ENCODE assay signal across 21 mouse cellular contexts in genomic region chr4:148803031-148803430, GRCm38 (mm10). TPM values are rescaled to one million over a fixed set of nuclear protein-coding genes. Genes with fewer than 3 reads are reported as not detected.
A peak's percentile ranks its signal among the peaks of the same experiment; 100 is the strongest.
DNase-seq lines count a peak whose midpoint lies in the region; ATAC-seq and TF ChIP-seq lines count a peak whose summit lies in the region.
"Had no signal": no experiment of that assay in that cellular context is flagged by ENCODE, and none has a peak within 500 bp of the region (broad histone marks: within the 10 kb centered on the region; RNA-seq: fewer than 3 reads in every experiment).

No protein-coding gene starts in this region.

- no peak overlapping the region for H3K9ac ChIP-seq in kidney, embryonic 14.5 days (ENCODE audit: low read depth, low read length)
- no peak overlapping the region for H3K9ac ChIP-seq in midbrain, postnatal 0 days (replicated peaks; ENCODE audit: low read length, poor library complexity, severe bottlenecking)
- H3K9ac ChIP-seq: forebrain, embryonic 13.5 days; forebrain, postnatal 0 days; hindbrain, embryonic 12.5 days had no signal

- no peak overlapping the region for H3K4me2 ChIP-seq in kidney, embryonic 14.5 days (replicated peaks; ENCODE audit: low read depth, low read length)
- no peak overlapping the region for H3K4me2 ChIP-seq in midbrain, postnatal 0 days (ENCODE audit: low read depth, low read length, poor library complexity, severe bottlenecking)

- intact Hi-C loops in gastrocnemius, adult 2 months (cut with DNase I), result loop anchor here (2.0 kb wide), 1 partner anchor 32 kb away; no protein-coding TSS in a partner anchor
- intact Hi-C loops in gastrocnemius, postnatal 14 days (cut with DNase I; ENCODE audit: low total_unique reads), result loop anchor here (5.0 kb wide), 1 partner anchor 114 kb away; no protein-coding TSS in a partner anchor

- no peak for ATAC-seq in kidney, embryonic 14.5 days (ENCODE audit: low FRiP score, low TSS enrichment)
- ATAC-seq in midbrain, postnatal 0 days (ENCODE audit: low FRiP score), result no peak
- ATAC-seq: activated CD4-positive, CD25-positive, alpha-beta regulatory T cell, adult 4 months; hindbrain, embryonic 16.5 days; inflammation-experienced regulatory T-cells, adult 6 months; Patski had no signal

- H3K4me3 ChIP-seq in gastrocnemius, adult 2 months, result no peak overlapping the region
- no peak overlapping the region for H3K4me3 ChIP-seq in kidney, adult 2 months (ENCODE audit: insufficient read depth, low read depth, low read length)
- no peak overlapping the region for H3K4me3 ChIP-seq in kidney, embryonic 14.5 days (ENCODE audit: low read length)
- no peak overlapping the region for H3K4me3 ChIP-seq in midbrain, embryonic 10.5 days
- H3K4me3 ChIP-seq in midbrain, postnatal 0 days (ENCODE audit: low read depth, low read length), result no peak overlapping the region
- H3K4me3 ChIP-seq in small intestine, adult 2 months (ENCODE audit: low read depth, low read length), result no peak overlapping the region

- peaks cover 4% of the 10 kb centered on the region for H3K27me3 ChIP-seq in kidney, adult 2 months (replicated peaks; ENCODE audit: control insufficient read depth, insufficient read depth, low read length)
- peaks cover 26% of the 10 kb centered on the region for H3K27me3 ChIP-seq in kidney, embryonic 14.5 days (ENCODE audit: control insufficient read depth, insufficient read depth, low read length)
- peaks cover 100% of the 10 kb centered on the region for H3K27me3 ChIP-seq in midbrain, embryonic 10.5 days (ENCODE audit: low read depth, poor library complexity, severe bottlenecking)
- H3K27me3 ChIP-seq in midbrain, postnatal 0 days (ENCODE audit: insufficient read depth, low read length), result peaks cover 49% of the 10 kb centered on the region
- peaks cover 2% of the 10 kb centered on the region; the same call in 1 of the 2 replicates for H3K27me3 ChIP-seq in small intestine, adult 2 months (ENCODE audit: control insufficient read depth, insufficient read depth, low read length)
- H3K27me3 ChIP-seq: Patski had no signal

- H3K36me3 ChIP-seq in kidney, adult 2 months (ENCODE audit: control insufficient read depth, insufficient read depth, low read length), result no peaks in the 10 kb centered on the region
- no peaks in the 10 kb centered on the region for H3K36me3 ChIP-seq in kidney, embryonic 14.5 days (ENCODE audit: control insufficient read depth, insufficient read depth, low read length)
- no peaks in the 10 kb centered on the region for H3K36me3 ChIP-seq in midbrain, embryonic 10.5 days
- no peaks in the 10 kb centered on the region for H3K36me3 ChIP-seq in midbrain, postnatal 0 days (ENCODE audit: insufficient read depth, low read length)
- no peaks in the 10 kb centered on the region for H3K36me3 ChIP-seq in small intestine, adult 2 months (ENCODE audit: control insufficient read depth, insufficient read depth, low read length)
- H3K36me3 ChIP-seq: embryonic facial prominence, embryonic 10.5 days; hindbrain, embryonic 12.5 days had no signal

- DNase-seq in gastrocnemius, adult 2 months, result peak; percentile 51
- DNase-seq in gastrocnemius, postnatal 14 days, result no peak
- DNase-seq in kidney, adult 2 months, result peak; percentile 55
- peak; percentile 38 for DNase-seq in midbrain, embryonic 10.5 days (ENCODE audit: low spot score)
- no peak for DNase-seq in midbrain, postnatal 0 days (ENCODE audit: low spot score)
- DNase-seq: adrenal gland, postnatal 14 days; cerebellum, adult 11-12 months; cerebellum, adult 9-10 months; cerebellum, postnatal 25 days; forebrain, postnatal 0 days; gastrocnemius, postnatal 25 days; heart, postnatal 4 days had no signal

- no peaks in the 10 kb centered on the region for H3K9me3 ChIP-seq in kidney, embryonic 14.5 days (ENCODE audit: control insufficient read depth, low read length)
- no peaks in the 10 kb centered on the region for H3K9me3 ChIP-seq in midbrain, embryonic 10.5 days (replicated peaks)
- no peaks in the 10 kb centered on the region for H3K9me3 ChIP-seq in midbrain, postnatal 0 days (ENCODE audit: low read length)
- H3K9me3 ChIP-seq: embryonic facial prominence, embryonic 10.5 days; forebrain, embryonic 13.5 days; hindbrain, embryonic 12.5 days had no signal

- TF ChIP-seq POLR2A in kidney, adult 2 months (IDR thresholded peaks at IDR 0.05; ENCODE audit: low read depth, low read length), result no peak
- TF ChIP-seq POLR2A in small intestine, adult 2 months (IDR thresholded peaks at IDR 0.05; ENCODE audit: low read depth, low read length), result peak; percentile 18; the same call in 1 of the 2 replicates

- TF ChIP-seq CTCF in gastrocnemius, adult 2 months (IDR thresholded peaks at IDR 0.05), result no peak
- TF ChIP-seq CTCF in kidney, adult 2 months (conservative IDR thresholded peaks at IDR 0.05; ENCODE audit: insufficient read depth, insufficient read length, low read depth, low read length), result no peak
- TF ChIP-seq CTCF in midbrain, postnatal 0 days (IDR thresholded peaks at IDR 0.05), result no peak
- no peak for TF ChIP-seq CTCF in small intestine, adult 2 months (IDR thresholded peaks at IDR 0.05; ENCODE audit: extremely low read depth, insufficient read length, insufficient replicate concordance, low read depth, low read length)

- WGBS in kidney, adult 2 months, result 53% methylated on average over 4 of the region's 4 CpGs
- WGBS in kidney, embryonic 14.5 days, result 27% methylated on average over 4 of the region's 4 CpGs
- 6% methylated on average over 4 of the region's 4 CpGs for WGBS in midbrain, embryonic 10.5 days
- WGBS in midbrain, postnatal 0 days, result 24% methylated on average over 4 of the region's 4 CpGs
- 41% methylated on average over 4 of the region's 4 CpGs for WGBS in small intestine, adult 2 months

- 0 out of 2 replicates have a peak, but pooled peaks cover 3% of the 10 kb centered on the region for H3K4me1 ChIP-seq in kidney, adult 2 months (ENCODE audit: control insufficient read depth, insufficient read depth, low read length)
- peaks cover 29% of the 10 kb centered on the region for H3K4me1 ChIP-seq in kidney, embryonic 14.5 days (ENCODE audit: control insufficient read depth, insufficient read depth, low read length)
- H3K4me1 ChIP-seq in midbrain, embryonic 10.5 days, result peaks cover 68% of the 10 kb centered on the region
- peaks cover 13% of the 10 kb centered on the region; the same call in 1 of the 2 replicates for H3K4me1 ChIP-seq in midbrain, postnatal 0 days (ENCODE audit: insufficient read depth, low read length)
- H3K4me1 ChIP-seq in small intestine, adult 2 months (ENCODE audit: control insufficient read depth, insufficient read depth, insufficient read length, low read length), result peaks cover 3% of the 10 kb centered on the region

- H3K27ac ChIP-seq in gastrocnemius, adult 2 months, result peak overlapping the region; percentile 98
- H3K27ac ChIP-seq in kidney, adult 2 months (ENCODE audit: insufficient read depth, low read depth, low read length), result no peak overlapping the region
- H3K27ac ChIP-seq in kidney, embryonic 14.5 days (ENCODE audit: low read depth, low read length), result no peak overlapping the region
- H3K27ac ChIP-seq in midbrain, embryonic 10.5 days (replicated peaks), result no peak overlapping the region
- H3K27ac ChIP-seq in midbrain, postnatal 0 days (ENCODE audit: low read depth, low read length), result no peak overlapping the region
- peak overlapping the region; percentile 65; the same call in 1 of the 2 replicates for H3K27ac ChIP-seq in small intestine, adult 2 months (ENCODE audit: insufficient read depth, low read depth, low read length)
- H3K27ac ChIP-seq: embryonic facial prominence, embryonic 10.5 days; forebrain, embryonic 13.5 days; hindbrain, embryonic 12.5 days had no signal

RNA-seq across cellular contexts. Expression of gene Casz1, which starts 1.2 kb away (rescaled TPM):
- 10 to 100 TPM; 31.2 to 41.3 TPM for total RNA-seq in gastrocnemius, adult 2 months (2021)
- total RNA-seq in gastrocnemius, postnatal 14 days (2021), result 10 to 100 TPM; 31.2 to 32.9 TPM
- polyA plus RNA-seq in kidney, adult 2 months (2012; rRNA removed), result 13.5 and 14.7 TPM in 2 replicates
- 3.9 and 7.6 TPM in 2 replicates for polyA plus RNA-seq in kidney, embryonic 14.5 days (2014; fragmentation: Nextera tagmentation; extraction: Ambion mirVana)
- polyA plus RNA-seq in midbrain, embryonic 10.5 days (2016; fragmentation: Nextera tagmentation; extraction: Ambion mirVana), result 2.9 and 6.3 TPM in 2 replicates
- 3.7 and 4.0 TPM in 2 replicates for total RNA-seq in midbrain, postnatal 0 days (2014; rRNA removed)
- 2.0 TPM in 2 replicates for polyA plus RNA-seq in midbrain, postnatal 0 days (2015; fragmentation: Nextera tagmentation; extraction: Ambion mirVana)
- polyA plus RNA-seq in small intestine, adult 2 months (2012; rRNA removed), result 46.4 and 120 TPM in 2 replicates

Comparison
In these comparisons a context has a peak if more than half of its experiments do, and no peak if none do; other contexts are left out.
1. DNase-seq: peak in gastrocnemius, adult 2 months (single experiment), kidney, adult 2 months (single experiment) and midbrain, embryonic 10.5 days (single experiment); none in gastrocnemius, postnatal 14 days (single experiment) and midbrain, postnatal 0 days (single experiment).
2. H3K27ac ChIP-seq: peak in gastrocnemius, adult 2 months (single experiment) and small intestine, adult 2 months (single experiment); none in kidney, adult 2 months (single experiment), kidney, embryonic 14.5 days (single experiment), midbrain, embryonic 10.5 days (single experiment) and midbrain, postnatal 0 days (single experiment).